Comparison of ENCODE assay signal across 35 mouse cellular contexts in genomic region chr2:166855771-166856170, GRCm38 (mm10).
"Had no signal": no experiment of that assay in that cellular context is flagged by ENCODE, and none has a peak within 500 bp of the region (broad histone marks: within the 10 kb centered on the region; RNA-seq: fewer than 3 reads in every experiment).

No protein-coding gene starts in this region.

- H3K4me2 ChIP-seq: heart, embryonic 11.5 days; heart, embryonic 12.5 days; heart, embryonic 13.5 days; heart, embryonic 15.5 days; hindbrain, embryonic 12.5 days; hindbrain, embryonic 13.5 days; hindbrain, embryonic 14.5 days; hindbrain, embryonic 15.5 days; intestine, embryonic 15.5 days; kidney, embryonic 15.5 days had no signal

- H3K9ac ChIP-seq: heart, embryonic 12.5 days; heart, embryonic 13.5 days; heart, embryonic 15.5 days; hindbrain, embryonic 12.5 days; hindbrain, embryonic 13.5 days; hindbrain, embryonic 14.5 days; hindbrain, embryonic 15.5 days; intestine, embryonic 15.5 days; kidney, embryonic 15.5 days had no signal

- ATAC-seq: hindbrain, embryonic 16.5 days; hindbrain, postnatal 0 days; inflammation-experienced regulatory T-cells, adult 6 months; intestine, embryonic 15.5 days; intestine, embryonic 16.5 days; intestine, postnatal 0 days had no signal

- H3K9me3 ChIP-seq: heart, embryonic 10.5 days; heart, embryonic 15.5 days; hindbrain, embryonic 13.5 days; hindbrain, embryonic 15.5 days; kidney, embryonic 15.5 days had no signal

- H3K4me1 ChIP-seq: heart, embryonic 13.5 days; heart, embryonic 15.5 days; hindbrain, embryonic 10.5 days; hindbrain, embryonic 12.5 days; hindbrain, embryonic 13.5 days; hindbrain, embryonic 15.5 days; intestine, embryonic 15.5 days; kidney, embryonic 15.5 days had no signal

- H3K4me3 ChIP-seq: heart, embryonic 10.5 days; heart, embryonic 12.5 days; heart, embryonic 13.5 days; heart, embryonic 15.5 days; hindbrain, embryonic 10.5 days; hindbrain, embryonic 12.5 days; hindbrain, embryonic 13.5 days; hindbrain, embryonic 15.5 days; intestine, embryonic 15.5 days; kidney, embryonic 15.5 days; layer of hippocampus, adult 2 months had no signal

- H3K27ac ChIP-seq: heart, embryonic 10.5 days; heart, embryonic 13.5 days; heart, embryonic 15.5 days; hindbrain, embryonic 10.5 days; hindbrain, embryonic 12.5 days; hindbrain, embryonic 13.5 days; hindbrain, embryonic 14.5 days; hindbrain, embryonic 15.5 days; hindbrain, postnatal 0 days; intestine, embryonic 15.5 days; kidney, embryonic 15.5 days; kidney, postnatal 0 days; layer of hippocampus, adult 2 months had no signal

- DNase-seq: heart, postnatal 10 days; heart, postnatal 14 days; heart, postnatal 36 days; heart, postnatal 4 days; kidney, adult 11 months; kidney, adult 18-20 months; kidney, adult 2 months; kidney, adult 8-10 months; kidney, adult 9 months; kidney, postnatal 10 days; kidney, postnatal 14 days; kidney, postnatal 25 days; kidney, postnatal 36 days; kidney, postnatal 4 days; layer of hippocampus, adult 9-11 months; layer of hippocampus, postnatal 36 days had no signal

- H3K27me3 ChIP-seq: heart, embryonic 12.5 days; heart, embryonic 13.5 days; heart, embryonic 15.5 days; hindbrain, embryonic 12.5 days; hindbrain, embryonic 13.5 days; hindbrain, embryonic 15.5 days; intestine, embryonic 15.5 days; kidney, embryonic 15.5 days had no signal
